ENCODE assay signal across 8 mouse cellular contexts in the genomic region with DNA sequence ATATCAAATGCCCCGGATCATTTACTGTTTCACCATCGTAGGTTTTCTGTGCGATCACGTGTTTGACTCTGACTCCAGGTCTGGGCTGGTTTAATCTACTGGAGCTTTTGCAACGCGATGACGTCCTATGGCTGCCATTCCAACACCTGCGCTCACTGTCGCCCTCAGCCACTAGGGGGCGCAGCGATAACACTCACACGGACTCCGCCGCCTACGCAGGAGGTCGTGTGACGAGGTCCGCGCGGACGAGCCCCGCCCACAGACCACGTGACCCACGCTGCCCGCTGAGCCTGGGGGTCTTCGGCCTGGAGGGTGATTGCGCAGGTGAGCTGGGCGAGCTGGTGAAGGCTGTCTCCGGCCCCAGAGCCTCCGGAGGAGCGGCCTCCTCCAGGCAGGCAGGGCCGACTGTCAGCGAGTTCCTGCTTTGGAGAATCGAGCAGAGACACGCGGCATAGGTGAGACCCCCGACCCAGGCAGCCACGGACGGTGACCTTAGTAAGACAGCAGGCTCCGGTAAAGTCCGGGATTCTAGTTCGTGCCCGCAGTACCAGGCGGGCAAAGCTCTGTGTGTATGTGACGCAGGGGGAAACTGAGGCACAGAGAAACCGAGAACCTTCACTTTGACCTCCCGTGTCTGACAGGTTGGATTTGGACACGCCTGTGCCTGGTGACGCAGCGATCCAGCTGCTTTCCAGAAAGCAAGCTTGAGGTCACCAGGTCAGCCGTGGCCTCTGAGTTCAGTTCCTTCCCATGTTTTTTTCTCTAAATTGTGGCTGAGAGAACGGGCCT. TPM values are rescaled to one million over a fixed set of nuclear protein-coding genes. Genes with fewer than 3 reads are reported as not detected.
DNase-seq lines count a peak whose midpoint lies in the region; ATAC-seq and TF ChIP-seq lines count a peak whose summit lies in the region.

A gene (plus strand): TSS at position 120 of the 789 bp plus-strand sequence.

- peak within 1 kb of the TSS; percentile 84 for H3K4me2 ChIP-seq in heart, embryonic 11.5 days
- peak within 1 kb of the TSS; percentile 96 for H3K4me2 ChIP-seq in kidney, embryonic 16.5 days (replicated peaks; ENCODE audit: low read depth, low read length)
- peak within 1 kb of the TSS; percentile 78 for H3K4me2 ChIP-seq in myocyte (ENCODE audit: low read depth)

- H3K36me3 ChIP-seq in C2C12 (ENCODE audit: control insufficient read depth, insufficient read depth): no peaks in the 10 kb centered on the region
- peaks cover 13% of the 10 kb centered on the region for H3K36me3 ChIP-seq in erythroblast, embryonic 14.5 days (ENCODE audit: control insufficient read depth)
- H3K36me3 ChIP-seq in heart, embryonic 11.5 days (ENCODE audit: control insufficient read depth, insufficient read depth, low read length): peaks cover 5% of the 10 kb centered on the region; the same call in 1 of the 2 replicates
- H3K36me3 ChIP-seq in kidney, embryonic 16.5 days (ENCODE audit: insufficient read depth, low read length): peaks cover 4% of the 10 kb centered on the region; the same call in 1 of the 2 replicates
- H3K36me3 ChIP-seq in liver, adult 2 months (ENCODE audit: control insufficient read depth, insufficient read depth, low read length): no peaks in the 10 kb centered on the region
- H3K36me3 ChIP-seq in myocyte (ENCODE audit: control insufficient read depth, insufficient read depth): no peaks in the 10 kb centered on the region
- H3K36me3 ChIP-seq in splenic B cell, adult 2 months (ENCODE audit: control insufficient read depth, insufficient read depth, low read length, poor library complexity, severe bottlenecking): no peaks in the 10 kb centered on the region

- no peaks in the 10 kb centered on the region for H3K79me3 ChIP-seq in C2C12 (ENCODE audit: low read depth)

- H3K27ac ChIP-seq in heart, embryonic 11.5 days (ENCODE audit: low read depth, low read length): no peak within 1 kb of the TSS
- peak within 1 kb of the TSS; percentile 13; the same call in 1 of the 2 replicates for H3K27ac ChIP-seq in kidney, embryonic 16.5 days (ENCODE audit: low read length)
- peak within 1 kb of the TSS; percentile 91 for H3K27ac ChIP-seq in liver, adult 2 months (replicated peaks; ENCODE audit: insufficient read depth, low read depth, low read length)

- H3K4me3 ChIP-seq in C2C12 (ENCODE audit: insufficient read depth, poor library complexity, severe bottlenecking) (peak within 1 kb of the TSS; percentile 56), myocyte (peak within 1 kb of the TSS; percentile 44)
- peak within 1 kb of the TSS; percentile 74 for H3K4me3 ChIP-seq in erythroblast, embryonic 14.5 days (replicated peaks)
- peak within 1 kb of the TSS; percentile 61 for H3K4me3 ChIP-seq in heart, embryonic 11.5 days (ENCODE audit: low read depth, low read length)
- peak within 1 kb of the TSS; percentile 60 for H3K4me3 ChIP-seq in kidney, embryonic 16.5 days (ENCODE audit: low read length)
- peak within 1 kb of the TSS; percentile 78 for H3K4me3 ChIP-seq in liver, adult 2 months (ENCODE audit: insufficient read depth, low read depth, low read length)

- peak; percentile 43; the same call in 1 of the 2 replicates for TF ChIP-seq POLR2A in brain, embryonic 14.5 days (IDR thresholded peaks at IDR 0.05; ENCODE audit: borderline replicate concordance, extremely low read depth, insufficient read depth, insufficient read length, poor library complexity, severe bottlenecking)
- 0 out of 2 replicates have a peak, but pooled peaks have one; percentile 17 for TF ChIP-seq POLR2A in liver, adult 2 months (IDR thresholded peaks at IDR 0.05; ENCODE audit: extremely low read depth, insufficient read depth, low read length)
- TF ChIP-seq POLR2A in myocyte (IDR thresholded peaks at IDR 0.05; ENCODE audit: insufficient read length, low read depth): peak; percentile 74

- DNase-seq in brain, embryonic 14.5 days (ENCODE audit: low read depth): peak; percentile 96
- peak; percentile 92 for DNase-seq in liver, adult 2 months (ENCODE audit: extremely low read depth, low read depth, low spot score)
- peak; percentile 98 for DNase-seq in splenic B cell, adult 2 months (ENCODE audit: low read depth, low spot score)

- H3K9me3 ChIP-seq in erythroblast, embryonic 14.5 days (ENCODE audit: control insufficient read depth, low read length): no peaks in the 10 kb centered on the region
- no peaks in the 10 kb centered on the region for H3K9me3 ChIP-seq in heart, embryonic 11.5 days (replicated peaks; ENCODE audit: control insufficient read depth, low read length)
- H3K9me3 ChIP-seq in kidney, embryonic 16.5 days (ENCODE audit: low read length): no peaks in the 10 kb centered on the region

- WGBS in heart, embryonic 11.5 days (ENCODE audit: insufficient replicate concordance): 4% methylated on average over 52 of the region's 52 CpGs
- 2% methylated on average over 52 of the region's 52 CpGs for WGBS in kidney, embryonic 16.5 days
- under 1% methylated on average over 52 of the region's 52 CpGs for WGBS in liver, adult 2 months

- ATAC-seq in heart, embryonic 11.5 days (replicated peaks; ENCODE audit: insufficient number of reproducible peaks, low FRiP score, low TSS enrichment): peak; percentile 67
- ATAC-seq in kidney, embryonic 16.5 days (ENCODE audit: low FRiP score, low TSS enrichment): peak; percentile 86

- peak within 1 kb of the TSS; percentile 62 for H3ac ChIP-seq in C2C12 (ENCODE audit: control insufficient read depth, insufficient read length, low read depth)
- peak within 1 kb of the TSS; percentile 26 for H3ac ChIP-seq in myocyte (ENCODE audit: control insufficient read depth, insufficient read length)

- peaks cover 10% of the 10 kb centered on the region for H3K27me3 ChIP-seq in C2C12 (ENCODE audit: control insufficient read depth, insufficient read depth, insufficient read length)
- H3K27me3 ChIP-seq in erythroblast, embryonic 14.5 days (ENCODE audit: control insufficient read depth): no peaks in the 10 kb centered on the region
- no peaks in the 10 kb centered on the region for H3K27me3 ChIP-seq in heart, embryonic 11.5 days (ENCODE audit: control insufficient read depth, insufficient read depth, low read length)
- no peaks in the 10 kb centered on the region for H3K27me3 ChIP-seq in kidney, embryonic 16.5 days (ENCODE audit: insufficient read depth, low read length)
- no peaks in the 10 kb centered on the region for H3K27me3 ChIP-seq in liver, adult 2 months (ENCODE audit: control insufficient read depth, insufficient read depth, low read length)
- H3K27me3 ChIP-seq in myocyte (ENCODE audit: control insufficient read depth, insufficient read depth, insufficient read length): peaks cover 10% of the 10 kb centered on the region
- H3K27me3 ChIP-seq in splenic B cell, adult 2 months (ENCODE audit: control insufficient read depth, insufficient read depth, low read length, poor library complexity, severe bottlenecking): no peaks in the 10 kb centered on the region

- peaks cover 42% of the 10 kb centered on the region for H3K4me1 ChIP-seq in erythroblast, embryonic 14.5 days (ENCODE audit: control insufficient read depth)
- peaks cover 8% of the 10 kb centered on the region; the same call in 1 of the 2 replicates for H3K4me1 ChIP-seq in heart, embryonic 11.5 days (ENCODE audit: control insufficient read depth, insufficient read depth, low read length)
- peaks cover 13% of the 10 kb centered on the region for H3K4me1 ChIP-seq in kidney, embryonic 16.5 days (ENCODE audit: insufficient read depth, low read length)
- H3K4me1 ChIP-seq in liver, adult 2 months (ENCODE audit: control insufficient read depth, insufficient read depth, low read length): peaks cover 4% of the 10 kb centered on the region; the same call in 1 of the 2 replicates

- peak within 1 kb of the TSS; percentile 68 for H3K9ac ChIP-seq in heart, embryonic 11.5 days (ENCODE audit: low read depth, low read length)
- peak within 1 kb of the TSS; percentile 74 for H3K9ac ChIP-seq in kidney, embryonic 16.5 days (replicated peaks; ENCODE audit: low read length)
- H3K9ac ChIP-seq in liver, adult 2 months (ENCODE audit: low read depth, low read length): peak within 1 kb of the TSS; percentile 88

- no peaks in the 10 kb centered on the region for H3K79me2 ChIP-seq in C2C12 (ENCODE audit: control insufficient read depth, insufficient read depth)
- no peaks in the 10 kb centered on the region for H3K79me2 ChIP-seq in liver, adult 2 months (ENCODE audit: control insufficient read depth, insufficient read depth, low read length)
- H3K79me2 ChIP-seq in myocyte (ENCODE audit: control insufficient read depth, insufficient read depth): no peaks in the 10 kb centered on the region

- peak; percentile 98 for TF ChIP-seq CTCF in C2C12 (IDR thresholded peaks at IDR 0.05; ENCODE audit: control insufficient read depth, insufficient read depth, insufficient read length)
- peak; percentile 98 for TF ChIP-seq CTCF in brain, embryonic 14.5 days (IDR thresholded peaks at IDR 0.05; ENCODE audit: borderline replicate concordance, extremely low read depth, insufficient read depth, insufficient read length)
- TF ChIP-seq CTCF in liver, adult 2 months (IDR thresholded peaks at IDR 0.05; ENCODE audit: low read depth, low read length): peak; percentile 99

TF ChIP-seq in C2C12, 6 proteins besides CTCF, POLR2A, EP300 and RAD21 (continues in another document):
- TF ChIP-seq CEBPB (IDR thresholded peaks at IDR 0.05; ENCODE audit: low read depth) (no peak), MYOD1 (IDR thresholded peaks at IDR 0.05; ENCODE audit: control insufficient read depth, insufficient read length, low read depth) (peak; percentile 48), FOSL1 (IDR thresholded peaks at IDR 0.05; ENCODE audit: insufficient read depth, low read length, poor library complexity, severe bottlenecking) (no peak), USF1 (IDR thresholded peaks at IDR 0.05; ENCODE audit: low read depth) (peak; percentile 95), MAX (IDR thresholded peaks at IDR 0.05) (peak; percentile 38)

TF ChIP-seq in myocyte, 11 proteins besides CTCF, POLR2A, EP300 and RAD21 (continues in another document):
- TF ChIP-seq USF1 (IDR thresholded peaks at IDR 0.05; ENCODE audit: low read depth) (peak; percentile 94), MAX (IDR thresholded peaks at IDR 0.05; ENCODE audit: low read depth) (no peak), MYOD1 (IDR thresholded peaks at IDR 0.05; ENCODE audit: control insufficient read depth in 1 of 3, insufficient read length in 2 of 3, low read depth in 2 of 3) (peak in 2 of 3 experiments; percentile 82 to 85), TCF3 (IDR thresholded peaks at IDR 0.05; ENCODE audit: insufficient read length, low read depth) (peak; percentile 19), TCF12 (IDR thresholded peaks at IDR 0.05; ENCODE audit: insufficient read depth, poor library complexity, severe bottlenecking) (no peak)

RNA-seq across cellular contexts. Expression of the gene that starts here (rescaled TPM):
- polyA plus RNA-seq in C2C12 (2012; fragmentation: generic; extraction: Trizol): 32.2 TPM
- 93.3 and 102 TPM in 2 replicates for polyA plus RNA-seq in brain, embryonic 14.5 days (2012; rRNA removed)
- 1.2 and 1.5 TPM in 2 replicates for polyA plus RNA-seq in erythroblast, embryonic 14.5 days (2012)
- 49.6 and 62.9 TPM in 2 replicates for polyA plus RNA-seq in heart, embryonic 11.5 days (2014; fragmentation: Nextera tagmentation; extraction: Ambion mirVana)
- 80.7 and 82.6 TPM in 2 replicates for polyA plus RNA-seq in kidney, embryonic 16.5 days (2015; fragmentation: Nextera tagmentation; extraction: Ambion mirVana)
- 22.4 and 49.3 TPM in 2 replicates for total RNA-seq in liver, adult 2 months (2014; rRNA removed)
- 108 and 119 TPM in 2 replicates for polyA plus RNA-seq in liver, adult 2 months (2012; rRNA removed)
- polyA plus RNA-seq in myocyte (2012; fragmentation: generic; extraction: Trizol): 86.4 TPM

Comparison
In these comparisons a context has a peak if more than half of its experiments do, and no peak if none do; other contexts are left out.
1. RNA of the gene that starts here (polyA plus RNA-seq): 108 to 119 TPM in liver, adult 2 months, 93.3 to 102 TPM in brain, embryonic 14.5 days, 86.4 TPM in myocyte (single experiment), 80.7 to 82.6 TPM in kidney, embryonic 16.5 days, 49.6 to 62.9 TPM in heart, embryonic 11.5 days and 32.2 TPM in C2C12 (single experiment); 1.2 to 1.5 TPM in erythroblast, embryonic 14.5 days; every median in the first group is over 10 times any median in the second.
2. POLR2A ChIP-seq: peak in every context shown above with its lines; median percentile 74 in myocyte; 43 in brain, embryonic 14.5 days; 17 in liver, adult 2 months.
3. Peak in every context shown above with its lines, with median percentiles within 50 percentile points of each other: H3K4me3 ChIP-seq, CTCF ChIP-seq, DNase-seq, H3K4me2 ChIP-seq and H3K9ac ChIP-seq.